Mouse (Mus musculus) natural killer cell, adult 2 months (primary cell): ENCODE measurements around the gene Cd72.
A peak's percentile ranks its signal among the peaks of the same experiment; 100 is the strongest.

Source experiments
- DNase-seq, 2 experiments: peaks; one replicate each; pipeline ENCODE4 v3.0.0; 2022; ENCODE audit warnings: low spot score in 2 of 2

The Cd72 gene

GRCm38 (mm10) chr4:43478534-43478858, 24.1 kb upstream of the Cd72 start:
- no peak for DNase-seq

- peak; percentile 87 to 91 for DNase-seq
Measured at GRCm38 (mm10) chr4:43477857-43478533, 23.6 kb upstream of the Cd72 start.

GRCm38 (mm10) chr4:43476604-43477003, 22.2 kb upstream of the Cd72 start:
- peak in 1 of 2 experiments; percentile 57 for DNase-seq

GRCm38 (mm10) chr4:43473636-43474035, 19.2 kb upstream of the Cd72 start:
- DNase-seq, result no peak

GRCm38 (mm10) chr4:43470301-43470700, 15.9 kb upstream of the Cd72 start:
- no peak for DNase-seq

GRCm38 (mm10) chr4:43466872-43467271, 12.4 kb upstream of the Cd72 start:
- DNase-seq, result no peak

DNA sequence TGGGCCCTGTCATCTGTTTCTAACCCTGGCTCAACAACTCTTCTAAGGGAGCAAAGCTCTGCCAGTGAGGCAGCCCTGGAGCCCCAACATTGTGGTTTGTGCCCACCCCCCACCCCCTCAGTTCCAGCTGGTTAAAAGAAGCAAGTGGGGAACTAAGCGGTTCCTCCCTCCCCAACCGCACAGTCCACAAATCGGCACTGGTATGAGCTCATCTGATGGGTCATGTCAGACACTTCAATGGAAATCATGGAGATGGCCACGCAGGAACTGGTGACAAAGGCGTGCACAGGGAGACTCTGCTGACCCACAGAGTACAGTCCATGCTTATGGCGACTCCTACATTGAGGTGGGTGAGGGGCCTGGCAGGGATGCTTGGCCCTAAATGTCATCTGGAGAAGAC, 11.5 kb upstream of the Cd72 start:
- no peak for DNase-seq

- DNase-seq, result no peak
Measured at GRCm38 (mm10) chr4:43463102-43463501, 8.7 kb upstream of the Cd72 start.

DNA sequence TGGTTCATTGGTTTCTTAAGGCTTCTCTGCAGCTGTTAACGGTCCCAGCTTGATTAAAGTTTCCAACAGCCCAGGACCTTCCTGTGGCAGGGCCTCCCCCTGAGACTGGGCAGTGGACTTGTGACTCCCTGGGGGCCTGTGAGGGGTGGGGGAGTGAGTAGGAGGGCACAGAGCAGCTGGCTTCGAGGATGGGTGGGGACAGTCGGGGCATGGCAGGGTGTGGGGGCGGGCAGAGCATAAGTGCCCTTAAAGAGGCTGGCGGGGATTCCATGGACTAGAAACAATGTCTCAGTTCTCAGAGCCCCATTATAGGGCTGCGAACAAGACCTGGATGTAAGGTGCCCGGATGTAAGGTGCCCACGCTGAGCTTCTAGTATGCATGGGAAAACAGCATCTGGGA, 2.7 kb upstream of the Cd72 start:
- peak; percentile 40 to 63 for DNase-seq

DNA sequence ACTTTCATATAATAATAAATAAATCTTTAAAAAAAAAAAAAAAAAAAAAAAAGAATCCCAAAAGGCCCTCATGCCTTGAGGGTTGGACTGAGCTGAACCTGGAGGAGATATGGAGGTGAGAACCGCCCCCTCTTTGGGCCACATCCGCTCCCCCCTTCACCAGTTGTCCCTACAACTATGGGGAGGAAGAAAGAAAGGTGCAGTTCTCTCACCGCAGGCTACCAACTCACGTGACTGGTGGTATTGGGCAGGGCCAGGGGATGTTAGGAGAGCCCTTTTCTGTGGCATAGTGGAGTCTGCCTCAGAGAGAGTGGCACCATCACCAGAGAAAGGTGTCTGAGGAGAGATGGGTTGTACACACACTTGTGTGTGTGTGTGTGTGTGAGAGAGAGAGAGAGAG, 2.0 kb upstream of the Cd72 start:
- DNase-seq, result peak; percentile 84 to 87

DNA sequence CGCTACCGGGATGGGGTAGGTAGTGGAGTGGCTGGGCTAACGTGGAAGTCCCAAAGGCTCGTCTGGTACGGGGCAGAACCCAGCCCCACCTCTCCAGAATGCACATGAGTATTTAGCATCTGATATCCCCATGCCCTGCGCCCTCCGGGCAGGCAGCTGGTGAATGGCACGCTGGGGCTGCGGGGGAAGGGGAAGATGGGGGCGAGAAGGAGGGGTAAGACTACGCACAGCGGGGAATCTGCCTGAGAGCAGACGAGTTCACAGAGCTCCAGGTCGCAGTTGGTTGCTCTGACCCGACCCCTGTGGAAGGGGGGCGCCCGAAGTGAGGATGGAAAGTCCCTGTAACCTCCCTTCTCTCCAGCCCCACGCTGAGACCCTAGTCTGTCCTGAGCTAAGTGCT, 1.0 kb downstream of the Cd72 start:
- no peak for DNase-seq

GRCm38 (mm10) chr4:43452315-43452714, 2.1 kb downstream of the Cd72 start:
- DNase-seq, result no peak

DNA sequence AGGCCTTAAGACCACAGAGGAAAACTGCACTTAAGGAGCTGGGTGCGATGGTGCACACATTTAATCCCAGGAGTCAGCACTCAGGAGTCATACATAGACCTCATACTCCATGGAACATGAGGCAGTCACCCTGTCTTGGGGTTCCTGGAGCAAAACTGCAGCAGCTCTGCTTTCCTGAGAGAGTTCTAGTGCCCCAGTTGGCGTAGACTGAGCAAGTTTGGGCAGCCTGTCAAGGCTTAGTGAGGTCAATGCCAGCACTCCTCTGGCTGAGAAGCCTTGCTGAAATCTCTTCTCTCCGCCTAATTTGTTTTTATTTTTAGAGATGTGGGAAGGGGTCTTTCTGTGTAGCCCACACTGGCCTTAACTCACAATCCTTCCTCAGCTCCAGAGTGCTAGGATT, 5.9 kb downstream of the Cd72 start:
- DNase-seq, result no peak

GRCm38 (mm10) chr4:43447251-43447650, 7.2 kb downstream of the Cd72 start:
- DNase-seq, result no peak

GRCm38 (mm10) chr4:43443511-43443910, 10.9 kb downstream of the Cd72 start:
- peak in 1 of 2 experiments; percentile 16 for DNase-seq

DNA sequence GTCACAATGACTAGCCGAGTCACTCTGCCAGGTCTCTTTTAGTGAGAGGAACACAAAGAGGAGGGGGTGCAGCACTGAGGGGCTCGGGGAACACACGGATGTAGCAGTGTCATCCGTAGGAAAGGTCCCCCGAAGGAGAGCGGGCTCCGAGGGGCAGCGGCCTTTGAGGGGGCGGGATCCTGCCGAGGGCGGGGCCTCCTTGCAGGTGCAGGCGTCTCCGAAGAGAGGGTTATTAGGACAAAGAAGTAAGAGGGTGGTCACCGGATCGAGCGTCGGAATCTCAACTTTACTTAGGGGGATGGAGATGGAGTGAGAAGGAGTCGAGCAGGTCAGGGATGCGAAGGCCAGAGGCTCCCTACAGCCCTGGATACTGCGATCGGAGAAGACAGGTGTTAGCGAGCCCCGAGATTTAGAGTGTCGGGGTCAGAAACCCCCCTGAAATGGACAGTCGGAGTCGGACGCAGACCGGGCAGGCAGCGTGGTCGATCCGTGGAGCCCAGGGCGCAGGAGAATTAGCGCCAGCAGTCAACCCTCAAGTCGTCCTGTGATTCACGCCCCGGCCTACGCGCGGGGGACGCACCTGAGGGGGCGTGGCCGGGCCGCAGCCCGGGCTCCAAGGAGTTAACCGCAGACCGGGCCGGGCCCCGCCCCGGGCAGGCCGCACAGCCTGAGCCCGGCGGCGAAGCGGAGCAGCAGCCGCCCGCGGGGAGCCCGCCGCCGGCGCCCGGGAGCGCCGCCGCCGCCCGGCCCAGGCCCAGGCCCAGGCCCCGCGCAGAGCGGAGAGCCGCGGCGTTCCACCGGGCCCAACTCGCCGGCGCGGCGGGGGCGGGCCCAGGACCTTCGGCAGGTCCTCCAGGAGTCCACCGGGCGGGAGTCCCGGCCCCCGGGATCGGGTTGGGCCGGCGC, 11.7 kb downstream of the Cd72 start:
- peak; percentile 59 to 79 for DNase-seq

- DNase-seq, result peak; percentile 99 to 100
Measured at GRCm38 (mm10) chr4:43442044-43442443, 12.4 kb downstream of the Cd72 start.

- DNase-seq, result no peak
Measured at GRCm38 (mm10) chr4:43441639-43442038, 12.8 kb downstream of the Cd72 start, which contains the start of gene Tesk1. Gene Tesk1, plus strand, starts transcription at chr4:43441939.

DNA sequence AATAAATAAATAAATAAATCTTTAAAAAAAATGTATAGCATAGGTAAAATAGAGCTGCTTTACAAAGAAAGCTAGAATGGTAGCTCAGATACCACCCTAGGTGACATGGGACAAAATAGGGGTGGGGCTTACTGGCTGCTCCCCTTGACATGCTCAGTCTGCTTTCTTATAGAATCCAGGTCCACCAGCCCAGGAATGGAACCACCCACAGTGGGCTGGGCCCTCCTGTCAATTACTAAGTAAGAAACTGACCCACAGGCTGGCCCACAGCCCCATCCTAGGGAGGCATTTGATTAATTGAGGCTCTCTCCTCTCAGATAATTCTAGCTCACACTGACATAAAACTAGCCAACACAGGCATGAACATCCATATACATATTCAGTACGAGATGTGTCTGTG, 21.6 kb downstream of the Cd72 start:
- no peak for DNase-seq

DNA sequence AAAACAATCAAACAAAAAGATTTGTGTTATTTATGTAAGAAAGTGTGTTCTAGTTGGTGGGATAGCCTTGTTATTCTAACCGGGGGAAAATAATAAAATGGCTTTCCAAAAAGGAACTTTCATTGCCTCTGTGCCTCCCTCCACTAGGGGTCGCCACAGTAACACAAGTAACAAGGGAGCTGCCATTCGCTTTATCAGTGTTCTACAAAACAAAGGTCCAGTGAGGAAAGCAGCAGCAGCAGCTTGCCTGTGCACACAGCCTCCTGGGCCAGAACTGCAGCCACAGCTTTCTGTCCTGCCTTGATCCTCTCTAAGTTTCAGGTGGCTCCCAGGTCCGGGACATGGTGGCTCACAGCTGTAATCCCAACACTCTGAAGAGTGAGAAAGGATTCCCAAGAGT, 22.7 kb downstream of the Cd72 start:
- peak; percentile 77 to 85 for DNase-seq

DNA sequence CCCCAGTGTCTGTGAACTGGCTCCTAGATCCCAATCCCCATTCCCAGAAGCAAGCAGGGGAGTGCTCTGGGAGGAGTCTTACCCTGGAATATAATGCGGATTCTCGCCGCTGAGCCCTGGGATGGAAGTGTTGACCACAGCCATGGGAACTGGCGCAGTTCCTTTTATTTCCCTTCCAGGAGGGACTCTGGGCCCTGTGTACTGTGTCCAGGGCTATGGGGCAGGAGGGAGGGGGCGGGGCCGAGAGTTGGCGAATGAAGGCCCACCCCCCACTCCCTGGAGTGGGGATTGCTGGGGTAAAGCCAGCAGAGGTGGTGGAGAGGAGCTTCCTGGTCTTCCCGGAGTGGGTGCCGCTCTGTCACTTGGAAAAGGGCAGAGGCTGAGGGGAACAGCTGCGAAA, 25.5 kb downstream of the Cd72 start, which contains the start of gene Fam166b:
Gene Fam166b (minus strand): TSS at position 189 of the 400 bp plus-strand sequence.
- no peak for DNase-seq

DNA sequence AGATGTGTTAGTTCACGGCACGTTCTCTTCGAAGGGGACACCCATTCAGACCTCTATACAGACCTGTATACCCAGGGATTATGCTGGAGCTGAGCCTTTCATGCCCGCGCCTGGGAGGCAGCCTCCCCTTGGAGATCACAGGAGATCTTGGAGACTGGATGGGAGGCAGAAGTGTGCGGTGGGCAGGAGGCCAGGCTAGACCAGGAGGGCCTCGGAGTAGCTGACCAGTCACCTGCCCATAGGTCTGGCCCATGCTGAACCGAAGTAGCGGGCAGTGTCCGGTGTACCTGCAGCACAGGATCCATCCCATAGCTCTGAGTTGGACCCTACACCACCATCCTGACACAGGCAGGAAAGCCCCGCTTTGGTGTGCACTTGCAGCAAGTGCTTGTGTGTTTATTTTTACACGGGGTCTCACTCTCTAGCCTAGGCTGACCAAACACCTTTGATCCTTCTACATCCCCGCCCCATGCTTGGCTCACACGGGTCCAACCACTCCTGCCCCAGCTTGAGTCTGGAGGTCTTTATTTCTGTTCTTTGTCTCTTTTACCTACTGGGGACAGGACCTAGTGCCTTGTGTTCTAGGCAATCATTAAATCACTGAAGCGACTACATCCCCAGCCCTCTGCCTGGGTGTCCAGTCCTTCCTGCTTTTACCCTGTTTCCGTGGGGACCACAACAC, 26.1 kb downstream of the Cd72 start:
- DNase-seq, result no peak
